Mouse (Mus musculus) liver, adult 2 months (tissue): ENCODE data around the gene Meis2. TPM values are rescaled to one million over a fixed set of nuclear protein-coding genes. Genes with fewer than 3 reads are reported as not detected.

Source experiments
- DNase-seq: peaks from one replicate; pipeline ENCODE4 v3.0.0-alpha.2; 2011; ENCODE audit warnings: low read depth, low spot score; ENCODE audit errors: extremely low read depth
- H3K27ac ChIP-seq: fragments of 200-500 bp; replicated peaks from 2 replicates; pipeline ENCODE4 v1.5.1; 2012; ENCODE audit warnings: low read depth, mild to moderate bottlenecking, control low read depth, inconsistent platforms, low read length; ENCODE audit not compliant: insufficient read depth
- H3K27me3 ChIP-seq: fragments of 200-500 bp; 2 replicates; pipeline ENCODE4 v1.6.1; 2012; ENCODE audit warnings: mild to moderate bottlenecking, moderate library complexity, low read length, inconsistent platforms; ENCODE audit not compliant: control insufficient read depth, insufficient read depth
- H3K36me3 ChIP-seq: fragments of 200-500 bp; 2 replicates; pipeline ENCODE4 v1.6.1; 2012; ENCODE audit warnings: low read length, inconsistent platforms; ENCODE audit not compliant: control insufficient read depth, insufficient read depth
- H3K4me1 ChIP-seq: fragments of 200-500 bp; 2 replicates; pipeline ENCODE4 v1.6.1; 2011; ENCODE audit warnings: low read length; ENCODE audit not compliant: control insufficient read depth, insufficient read depth
- H3K4me3 ChIP-seq: fragments of 200-500 bp; 2 replicates; pipeline ENCODE4 v1.5.1; 2011; ENCODE audit warnings: low read depth, mild to moderate bottlenecking, control low read depth, low read length, moderate library complexity; ENCODE audit not compliant: insufficient read depth
- H3K79me2 ChIP-seq: fragments of 200-500 bp; 2 replicates; pipeline ENCODE4 v1.6.1; 2012; ENCODE audit warnings: inconsistent platforms, mild to moderate bottlenecking, low read length, moderate library complexity; ENCODE audit not compliant: control insufficient read depth, insufficient read depth
- H3K9ac ChIP-seq: fragments of 200-500 bp; 2 replicates; pipeline ENCODE4 v1.6.1; 2012; ENCODE audit warnings: low read depth, mild to moderate bottlenecking, control low read depth, inconsistent platforms, low read length
- CTCF ChIP-seq: fragments of 200-500 bp; IDR thresholded peaks from 2 replicates; pipeline ENCODE4 v1.5.1; 2011; ENCODE audit warnings: low read depth, low read length, control low read depth
- POLR2A ChIP-seq: fragments of 200-500 bp; IDR thresholded peaks from 2 replicates; pipeline ENCODE4 v1.6.1; 2011; ENCODE audit warnings: low read length, control low read depth; ENCODE audit not compliant: insufficient read depth; ENCODE audit errors: extremely low read depth
- WGBS: fragments of 180-500 bp; shearing (Covaris S2); methylation state at CpG from one replicate; pipeline ENCODE4 v1.1.7; 2018; 5-methylcytosine and 5-hydroxymethylcytosine counted together
- polyA plus RNA-seq: library from polyadenylated mRNA; depleted of rRNA; stranded (reverse); fragments of >200 nt; gene quantifications from 2 replicates; pipeline ENCODE4 v1.2.3, GENCODE M21; 2012
- total RNA-seq: library from RNA; depleted of rRNA; stranded (reverse); fragments of >200 nt; gene quantifications from 2 replicates; pipeline ENCODE4 v1.2.3, GENCODE M21; 2014

Meis2 gene
- total and polyA plus RNA-seq, 2 experiments: 2.2 to 4.5 TPM

DNA sequence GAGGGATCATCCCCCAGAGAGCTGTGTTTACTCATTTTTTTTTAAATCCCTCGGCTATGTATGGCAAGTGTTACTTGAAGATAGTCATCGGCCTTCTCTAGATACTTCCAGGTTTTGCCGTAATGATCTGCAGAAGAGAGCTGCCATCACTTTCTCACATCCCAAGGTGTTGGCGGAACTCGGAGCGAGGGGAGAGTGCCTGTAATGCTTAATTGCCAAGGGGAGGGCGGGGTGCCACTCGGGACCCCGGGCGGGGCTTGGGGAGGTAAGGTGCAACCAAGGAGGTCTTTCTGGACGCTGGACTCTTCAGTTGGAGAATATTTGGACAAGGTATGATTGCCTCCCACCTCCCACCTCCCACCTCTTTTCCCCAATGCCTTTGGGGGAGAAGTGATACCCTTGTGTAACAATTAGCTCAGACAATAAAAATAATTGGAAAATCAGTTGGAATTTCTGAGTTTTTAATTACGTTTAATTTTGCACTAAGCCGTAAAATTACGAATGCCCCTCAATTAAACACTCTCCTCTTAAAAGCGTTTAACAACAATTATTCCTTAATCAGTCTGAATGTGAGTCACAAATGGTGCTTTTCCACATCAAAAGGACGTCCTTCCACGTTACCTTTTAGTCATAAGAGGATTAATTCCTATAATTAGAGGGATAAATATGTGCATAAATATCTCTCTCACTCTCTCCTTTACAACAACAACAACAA is 9.2 kb upstream of the Meis2 start:
- 0 out of 2 replicates have a peak overlapping the region, but pooled peaks have one; percentile 11 for H3K9ac ChIP-seq
- no peak overlapping the region for H3K27ac ChIP-seq
- H3K4me1 ChIP-seq: peaks cover 2% of the 10 kb centered on the region; the same call in 1 of the 2 replicates
- H3K79me2 ChIP-seq: no peaks in the 10 kb centered on the region
- WGBS: 30% methylated on average over 17 of the region's 17 CpGs
- H3K4me3 ChIP-seq: no peak overlapping the region
- peaks cover 8% of the 10 kb centered on the region; the same call in 1 of the 2 replicates for H3K27me3 ChIP-seq
- H3K36me3 ChIP-seq: no peaks in the 10 kb centered on the region
- no peak for DNase-seq
- TF ChIP-seq POLR2A: no peak
- TF ChIP-seq CTCF: no peak

DNA sequence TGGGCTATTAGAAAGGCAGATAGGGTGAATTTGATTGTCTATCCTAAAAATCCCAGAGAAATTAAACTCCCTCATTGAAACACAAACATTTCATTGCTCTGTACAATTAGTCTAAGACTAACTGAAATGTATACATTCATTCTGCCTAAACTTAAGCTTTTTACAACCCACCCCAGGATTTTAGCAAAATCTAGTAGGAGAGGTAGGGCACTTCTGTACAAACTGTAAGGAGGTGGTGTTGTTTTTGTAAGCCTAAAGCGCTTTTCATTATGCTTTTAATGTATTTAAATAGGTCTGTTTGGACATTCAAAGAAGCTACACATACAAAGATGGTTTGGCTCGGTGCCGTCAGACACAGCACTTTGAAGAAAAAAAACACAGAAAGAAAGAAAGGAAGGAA is 8.4 kb upstream of the Meis2 start:
- Histone ChIP-seq H3K27me3 (peaks cover 8% of the 10 kb centered on the region; the same call in 1 of the 2 replicates), H3K9ac (no peak overlapping the region), H3K4me3 (no peak overlapping the region), H3K27ac (no peak overlapping the region), H3K4me1 (peaks cover 2% of the 10 kb centered on the region; the same call in 1 of the 2 replicates), H3K79me2 (no peaks in the 10 kb centered on the region), H3K36me3 (no peaks in the 10 kb centered on the region)
- 60% methylated on average over 3 of the region's 3 CpGs for WGBS
- DNase-seq: no peak
- no peak for TF ChIP-seq POLR2A
- no peak for TF ChIP-seq CTCF

GRCm38 (mm10) chr2:116073311-116073904 is 7.8 kb upstream of the Meis2 start:
- Histone ChIP-seq H3K9ac (no peak overlapping the region), H3K4me3 (no peak overlapping the region), H3K27me3 (peaks cover 8% of the 10 kb centered on the region; the same call in 1 of the 2 replicates), H3K79me2 (no peaks in the 10 kb centered on the region), H3K27ac (no peak overlapping the region), H3K4me1 (peaks cover 2% of the 10 kb centered on the region; the same call in 1 of the 2 replicates), H3K36me3 (no peaks in the 10 kb centered on the region)
- TF ChIP-seq POLR2A (no peak), CTCF (no peak)
- DNase-seq: no peak
- 43% methylated on average over 9 of the region's 9 CpGs for WGBS

DNA sequence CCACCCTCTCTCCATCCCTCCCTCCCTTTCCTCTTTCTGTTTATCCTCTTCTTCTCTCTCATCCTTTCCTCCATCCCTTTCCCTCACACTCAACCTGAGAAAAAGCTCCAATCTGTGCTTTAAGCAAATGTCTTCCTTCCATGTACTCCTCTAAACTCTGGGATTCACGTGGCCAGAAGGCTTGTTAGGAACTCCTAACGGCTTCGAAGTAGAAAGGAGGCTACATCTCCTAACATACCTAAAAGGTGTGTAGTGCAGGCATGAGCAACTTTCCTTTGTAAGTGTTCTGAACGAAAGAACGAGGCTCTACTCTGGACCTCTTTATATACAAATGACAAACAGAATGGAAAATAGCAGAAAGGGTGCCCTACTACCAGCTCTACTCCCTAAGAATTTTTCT is 7.1 kb upstream of the Meis2 start:
- no peak overlapping the region for H3K9ac ChIP-seq
- no peak overlapping the region for H3K27ac ChIP-seq
- H3K27me3 ChIP-seq: peaks cover 7% of the 10 kb centered on the region; the same call in 1 of the 2 replicates
- no peaks in the 10 kb centered on the region for H3K36me3 ChIP-seq
- 23% methylated on average over 5 of the region's 5 CpGs for WGBS
- no peak for TF ChIP-seq POLR2A
- no peak for TF ChIP-seq CTCF
- DNase-seq: no peak
- no peaks in the 10 kb centered on the region for H3K79me2 ChIP-seq
- no peak overlapping the region for H3K4me3 ChIP-seq
- peaks cover 2% of the 10 kb centered on the region; the same call in 1 of the 2 replicates for H3K4me1 ChIP-seq

GRCm38 (mm10) chr2:116072321-116072640 is 6.6 kb upstream of the Meis2 start:
- Histone ChIP-seq H3K4me1 (peaks cover 2% of the 10 kb centered on the region; the same call in 1 of the 2 replicates), H3K9ac (no peak overlapping the region), H3K27ac (no peak overlapping the region), H3K36me3 (no peaks in the 10 kb centered on the region), H3K79me2 (no peaks in the 10 kb centered on the region), H3K4me3 (no peak overlapping the region), H3K27me3 (peaks cover 6% of the 10 kb centered on the region; the same call in 1 of the 2 replicates)
- WGBS: 19% methylated on average over 13 of the region's 13 CpGs
- TF ChIP-seq POLR2A (no peak), CTCF (no peak)
- DNase-seq: no peak
